Comparison of ENCODE assay signal across 26 mouse cellular contexts in the genomic region with DNA sequence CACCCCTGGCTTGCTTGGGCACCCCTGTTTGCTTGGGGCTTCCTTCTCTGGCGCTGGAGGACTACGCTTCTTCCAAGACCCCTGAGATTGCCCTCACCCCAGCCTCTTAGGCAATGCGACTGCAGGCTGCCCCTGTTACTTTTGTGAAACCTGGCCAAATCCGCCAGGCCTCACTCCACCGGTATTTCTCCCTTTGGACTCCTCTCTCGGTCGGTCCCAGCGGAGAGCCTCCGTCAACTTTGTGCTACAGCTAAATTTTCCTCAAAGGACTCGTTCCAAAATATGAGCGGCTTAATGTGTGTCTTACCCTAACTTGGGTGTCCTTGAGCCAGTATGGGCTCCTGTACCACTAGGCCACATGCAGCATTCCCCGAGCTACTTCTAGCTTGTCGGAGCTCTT. TPM values are rescaled to one million over a fixed set of nuclear protein-coding genes. Genes with fewer than 3 reads are reported as not detected.
DNase-seq lines count a peak whose midpoint lies in the region; ATAC-seq and TF ChIP-seq lines count a peak whose summit lies in the region.
"Had no signal": no experiment of that assay in that cellular context is flagged by ENCODE, and none has a peak within 500 bp of the region (broad histone marks: within the 10 kb centered on the region; RNA-seq: fewer than 3 reads in every experiment).

No protein-coding gene starts in this region.

- in situ Hi-C loops in ES-E14 (cut with MboI; ENCODE audit: low sequenced_read_pairs in 2 of 2, unreplicated experiment in 2 of 2): no loop called here

- DNase-seq in adrenal gland, postnatal 14 days: peak; percentile 51
- no peak for DNase-seq in adrenal gland, adult 18-20 months (ENCODE audit: low spot score in 2 of 2)
- DNase-seq in ES-E14 (ENCODE audit: low read depth, low spot score): no peak
- DNase-seq: cerebellum, adult 18-20 months; cerebellum, adult 9-11 months; cerebellum, postnatal 36 days; embryo, embryonic 11 days; gastrocnemius, postnatal 25 days; heart, adult 18-20 months; heart, postnatal 10 days; heart, postnatal 36 days; kidney, adult 11 months; kidney, adult 8-10 months had no signal

- WGBS in intestine, embryonic 15.5 days: 94% methylated on average over 13 of the region's 13 CpGs

- H3K4me1 ChIP-seq in E14TG2a.4 (replicated peaks; ENCODE audit: low read depth, low read length): peaks cover 88% of the 10 kb centered on the region
- peaks cover 18 to 20% of the 10 kb centered on the region in 2 experiments for H3K4me1 ChIP-seq in ES-E14 (ENCODE audit: control insufficient read depth in 2 of 2, insufficient read depth in 2 of 2, low read length in 2 of 2, poor library complexity in 1 of 2)
- peaks cover 18% of the 10 kb centered on the region for H3K4me1 ChIP-seq in brown adipose tissue, adult 24 weeks (ENCODE audit: control insufficient read depth, insufficient read depth, insufficient read length, low read length)
- H3K4me1 ChIP-seq in intestine, embryonic 15.5 days (replicated peaks): 0 out of 2 replicates have a peak, but pooled peaks cover 7% of the 10 kb centered on the region

- peak overlapping the region; percentile 46 for H3K4me3 ChIP-seq in E14TG2a.4 (replicated peaks; ENCODE audit: low read length)
- no peak overlapping the region for H3K4me3 ChIP-seq in ES-E14 (ENCODE audit: insufficient read depth in 1 of 2, low read depth in 1 of 2, low read length in 2 of 2, poor library complexity in 1 of 2, severe bottlenecking in 1 of 2)
- no peak overlapping the region for H3K4me3 ChIP-seq in brown adipose tissue, adult 24 weeks (ENCODE audit: insufficient read depth, low read depth, low read length)
- no peak overlapping the region for H3K4me3 ChIP-seq in intestine, embryonic 15.5 days (replicated peaks)
- H3K4me3 ChIP-seq: embryonic facial prominence, embryonic 10.5 days; embryonic facial prominence, embryonic 13.5 days; erythroblast, embryonic 14.5 days; forebrain, embryonic 12.5 days; forebrain, embryonic 15.5 days; heart, embryonic 12.5 days; heart, embryonic 15.5 days had no signal

- H3K27me3 ChIP-seq in E14TG2a.4 (ENCODE audit: insufficient read depth, low read length): no peaks in the 10 kb centered on the region
- H3K27me3 ChIP-seq in intestine, embryonic 15.5 days (replicated peaks): no peaks in the 10 kb centered on the region
- H3K27me3 ChIP-seq: embryonic facial prominence, embryonic 13.5 days; forebrain, embryonic 15.5 days; heart, embryonic 12.5 days; heart, embryonic 15.5 days had no signal

- no peak for TF ChIP-seq CTCF in E14TG2a.4 (conservative IDR thresholded peaks at IDR 0.05; ENCODE audit: low read length)

- no peak for ATAC-seq in intestine, embryonic 15.5 days
- ATAC-seq: CD4-positive, CD25-positive, alpha-beta regulatory T cell, adult 4 months; forebrain, embryonic 15.5 days had no signal

- H3K9me3 ChIP-seq in E14TG2a.4 (ENCODE audit: low read length) (no peaks in the 10 kb centered on the region), ES-E14 (ENCODE audit: control insufficient read depth, insufficient read depth, low read depth, low read length) (no peaks in the 10 kb centered on the region)
- H3K9me3 ChIP-seq in intestine, embryonic 15.5 days: no peaks in the 10 kb centered on the region
- H3K9me3 ChIP-seq: embryonic facial prominence, embryonic 10.5 days; embryonic facial prominence, embryonic 13.5 days; forebrain, embryonic 12.5 days; forebrain, embryonic 15.5 days; heart, embryonic 12.5 days; heart, embryonic 15.5 days had no signal

- peaks cover 14% of the 10 kb centered on the region for H3K36me3 ChIP-seq in E14TG2a.4 (ENCODE audit: insufficient read depth, low read length)
- H3K36me3 ChIP-seq in ES-E14 (ENCODE audit: control insufficient read depth, insufficient read depth, low read length, poor library complexity, severe bottlenecking): no peaks in the 10 kb centered on the region
- no peaks in the 10 kb centered on the region for H3K36me3 ChIP-seq in intestine, embryonic 15.5 days
- H3K36me3 ChIP-seq: embryonic facial prominence, embryonic 10.5 days; embryonic facial prominence, embryonic 13.5 days; forebrain, embryonic 12.5 days; forebrain, embryonic 15.5 days; heart, embryonic 12.5 days; heart, embryonic 15.5 days had no signal

- no peak overlapping the region for H3K4me2 ChIP-seq in intestine, embryonic 15.5 days (replicated peaks)
- H3K4me2 ChIP-seq: embryonic facial prominence, embryonic 13.5 days; forebrain, embryonic 12.5 days; forebrain, embryonic 15.5 days; heart, embryonic 12.5 days; heart, embryonic 15.5 days; hindbrain, embryonic 14.5 days had no signal

- peak overlapping the region; percentile 8; the same call in 1 of the 2 replicates for H3K9ac ChIP-seq in ES-E14 (ENCODE audit: insufficient read depth, low read depth, low read length, poor library complexity, severe bottlenecking)
- no peak overlapping the region for H3K9ac ChIP-seq in intestine, embryonic 15.5 days
- H3K9ac ChIP-seq: embryonic facial prominence, embryonic 13.5 days; forebrain, embryonic 12.5 days; forebrain, embryonic 15.5 days; heart, embryonic 12.5 days; heart, embryonic 15.5 days; hindbrain, embryonic 14.5 days had no signal

- no peak overlapping the region for H3K27ac ChIP-seq in ES-E14 (ENCODE audit: insufficient read depth, low read depth, low read length, poor library complexity, severe bottlenecking)
- peak overlapping the region; percentile 82 for H3K27ac ChIP-seq in brown adipose tissue, adult 24 weeks (replicated peaks; ENCODE audit: low read depth, low read length)
- no peak overlapping the region for H3K27ac ChIP-seq in intestine, embryonic 15.5 days
- H3K27ac ChIP-seq: embryonic facial prominence, embryonic 10.5 days; embryonic facial prominence, embryonic 13.5 days; forebrain, embryonic 12.5 days; forebrain, embryonic 15.5 days; heart, embryonic 15.5 days; hindbrain, embryonic 14.5 days had no signal

TF ChIP-seq in ES-E14, 5 proteins besides CTCF, POLR2A, EP300 and RAD21:
- no peak for TF ChIP-seq CHD2 (IDR thresholded peaks at IDR 0.05; ENCODE audit: low read depth, low read length)
- no peak for TF ChIP-seq ZNF384 (IDR thresholded peaks at IDR 0.05; ENCODE audit: low read depth, low read length)
- TF ChIP-seq MAFK (IDR thresholded peaks at IDR 0.05; ENCODE audit: insufficient read depth, low read depth, low read length): no peak
- TF ChIP-seq HCFC1 (IDR thresholded peaks at IDR 0.05; ENCODE audit: borderline replicate concordance, insufficient read depth, low read length): no peak
- no peak for TF ChIP-seq ZC3H11A (IDR thresholded peaks at IDR 0.05; ENCODE audit: borderline replicate concordance, low read depth, low read length)

RNA-seq across cellular contexts. Expression of gene Kit, which starts 23.8 kb away (rescaled TPM):
- 6.0 and 7.2 TPM in 2 replicates for total RNA-seq in adrenal gland, postnatal 14 days (2021)
- total RNA-seq in adrenal gland, adult 18-20 months (2021): 1 to 10 TPM; 2.7 to 3.8 TPM
- 37.3 and 66.4 TPM in 2 replicates for total RNA-seq in ES-E14 (2012; rRNA removed)
- polyA plus RNA-seq in brown adipose tissue, adult 24 weeks (2012; ENCODE audit: insufficient read depth, insufficient read length, missing spikeins): 9.9 and 20.0 TPM in 2 replicates
- polyA plus RNA-seq in intestine, embryonic 15.5 days (2015; fragmentation: Nextera tagmentation; extraction: Ambion mirVana): 20.7 and 24.3 TPM in 2 replicates
- polyA plus RNA-seq: C2C12 had no signal
